Mouse (Mus musculus) liver, embryonic 14.5 days (tissue): ENCODE data around the gene 6330409D20Rik.

Source experiments
- CTCF ChIP-seq: IDR thresholded peaks from 2 replicates; pipeline ENCODE4 v1.5.1; 2016; ENCODE audit warnings: antibody characterized with exemption, low read depth, control low read depth
- EP300 ChIP-seq: IDR thresholded peaks from 2 replicates; pipeline ENCODE4 v1.6.1; 2016; ENCODE audit warnings: antibody characterized with exemption, low read depth

DNA sequence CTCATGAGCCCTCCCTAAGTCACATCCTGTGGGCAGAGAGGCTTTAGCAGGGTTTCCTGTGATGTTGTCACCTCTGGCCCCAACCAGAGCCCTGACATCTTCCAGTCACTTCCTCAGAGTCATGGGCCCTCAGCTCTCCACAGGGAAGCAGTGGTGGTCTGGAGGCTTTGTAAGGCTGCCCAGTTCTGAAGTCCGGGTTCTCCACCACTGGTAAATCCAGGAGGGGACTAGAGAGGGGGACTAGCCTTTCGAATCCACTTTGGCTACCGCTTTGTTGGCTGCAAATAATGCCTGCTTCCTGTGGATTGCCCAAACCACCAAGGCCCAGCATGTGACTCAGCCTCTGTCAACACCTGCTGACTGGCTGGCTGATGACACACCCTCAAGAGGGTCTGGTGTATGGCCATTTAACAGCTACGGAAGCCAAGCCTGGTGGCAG is 25.8 kb downstream of the 6330409D20Rik start:
- no peak for TF ChIP-seq CTCF
- no peak for TF ChIP-seq EP300
